Mouse (Mus musculus) cerebellum, postnatal 36 days (tissue): ENCODE measurements around the gene Ppp4r4.
A peak's percentile ranks its signal among the peaks of the same experiment; 100 is the strongest.
"Not testable (repeated sequence)": the region's sequence is repeated elsewhere in the genome, so short reads cannot be mapped to it uniquely, and the experiment has no call there.

Experiments
- DNase-seq, 2 experiments: peaks; one replicate each; pipeline ENCODE4 v3.0.0; 2021 to 2022; ENCODE audit warnings: mixed read lengths in 2 of 2

Gene Ppp4r4

DNA sequence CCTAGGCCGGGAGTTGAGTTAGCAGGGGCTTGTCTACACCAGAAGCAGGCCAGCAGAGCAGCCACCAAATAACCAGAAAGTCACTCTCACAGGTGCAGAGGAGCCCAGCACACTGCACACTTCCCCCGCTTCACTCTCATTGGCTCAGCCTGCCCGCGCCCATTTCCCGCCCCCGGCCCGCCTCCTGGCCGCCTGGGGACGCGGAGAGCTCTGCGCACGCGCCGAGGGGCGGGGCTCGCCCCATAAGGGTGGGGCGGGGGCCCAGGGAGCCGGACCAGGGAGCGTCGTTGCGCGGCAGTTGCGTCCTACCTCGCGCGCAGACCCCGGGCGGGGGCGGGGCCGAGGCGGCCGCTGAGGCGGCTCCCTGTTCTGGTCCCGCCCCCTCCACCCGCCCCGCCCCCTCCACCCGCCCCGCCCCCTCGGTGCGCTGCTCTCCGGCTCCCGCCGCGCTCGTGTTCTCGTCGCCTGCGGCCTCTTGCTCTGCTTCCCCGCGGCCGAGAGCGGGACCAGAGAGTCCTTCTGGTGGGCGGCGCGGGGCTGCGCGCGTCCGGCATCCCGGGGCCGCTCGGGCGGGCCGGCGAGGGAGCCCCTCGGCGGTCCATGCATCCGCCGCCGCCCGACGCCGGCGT, at the start of gene Ppp4r4:
TSS of gene Ppp4r4 (plus strand) at position 264 of the 629 bp plus-strand sequence.
- DNase-seq = peak; percentile 83 to 94

DNA sequence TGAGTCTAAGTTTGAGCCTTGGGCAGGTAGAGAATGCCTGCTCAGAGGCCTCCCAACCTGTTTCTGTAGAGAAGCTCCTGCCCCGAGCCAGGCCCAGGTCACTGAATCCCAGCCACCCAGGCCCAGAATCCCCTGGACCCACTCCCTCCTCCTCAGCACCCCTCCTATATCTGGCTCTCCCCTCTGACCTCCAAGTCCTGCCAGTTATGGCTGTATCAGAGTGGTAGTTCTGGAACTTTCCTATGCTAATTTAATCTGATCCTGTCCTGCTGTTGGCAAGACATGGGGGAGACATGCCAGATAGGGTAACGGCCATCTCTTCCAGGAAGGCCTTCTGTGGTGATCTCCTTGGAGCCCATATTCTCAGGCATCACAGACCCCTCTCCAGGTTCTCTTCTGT, 49.3 kb upstream of the Ppp4r4 start:
- no peak for DNase-seq

DNA sequence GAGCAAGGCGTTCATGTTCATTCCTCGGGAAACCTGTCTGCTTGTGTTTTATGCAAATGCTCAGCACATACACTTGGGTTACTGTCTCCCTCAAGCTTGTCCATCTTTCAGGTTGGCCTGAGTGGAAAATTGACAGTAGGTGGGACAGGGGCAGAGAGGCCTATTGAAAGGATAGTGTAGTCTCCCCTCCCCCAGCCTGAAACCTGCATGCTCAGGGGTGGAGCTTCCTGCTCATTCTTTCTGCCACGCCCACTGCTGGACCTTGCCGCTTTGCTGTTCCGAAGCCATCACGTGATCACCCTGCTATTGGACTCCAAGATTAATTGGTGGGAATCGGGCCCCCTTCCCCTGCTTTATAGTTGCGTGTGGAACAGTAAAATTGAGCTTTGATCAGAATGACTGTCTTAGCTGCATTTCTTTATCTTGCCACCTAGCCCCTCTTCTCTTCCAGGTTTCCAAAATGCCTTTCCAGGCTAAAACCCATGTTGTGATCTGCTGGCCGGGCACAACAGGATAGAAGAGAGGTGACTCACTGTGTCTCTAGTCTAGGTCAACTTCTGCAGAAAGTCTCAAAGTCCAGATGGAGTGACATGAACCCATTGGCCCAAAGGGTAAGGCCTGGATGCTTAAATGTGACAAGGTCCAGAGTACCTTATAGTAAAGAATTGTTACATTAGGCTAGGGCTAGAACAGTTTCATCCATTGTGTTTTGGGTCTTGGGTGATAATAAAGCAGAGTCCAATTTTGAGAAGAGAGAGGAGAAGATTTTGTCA, 47.7 kb upstream of the Ppp4r4 start:
- DNase-seq = not testable (repeated sequence)

DNA sequence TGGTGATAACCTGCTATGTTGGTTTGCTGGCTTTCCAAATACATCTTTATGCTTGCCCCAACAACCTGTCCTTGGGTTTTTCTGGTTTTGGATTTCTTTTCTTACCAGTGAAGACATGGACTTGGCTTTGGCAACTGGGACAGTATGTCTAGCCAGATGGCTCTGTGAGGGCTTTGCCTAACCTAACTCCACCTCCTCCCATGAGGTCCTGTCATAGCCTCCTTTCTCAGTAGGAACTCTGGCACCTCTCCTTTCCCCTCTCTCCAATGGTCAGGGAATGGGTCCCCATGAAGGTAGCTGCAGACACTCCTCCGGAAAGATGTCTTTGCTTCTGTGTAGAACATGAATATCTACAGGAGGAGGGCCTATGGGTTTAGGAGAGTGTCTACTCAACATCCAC, 45.4 kb upstream of the Ppp4r4 start:
- DNase-seq = peak; percentile 49 to 54

DNA sequence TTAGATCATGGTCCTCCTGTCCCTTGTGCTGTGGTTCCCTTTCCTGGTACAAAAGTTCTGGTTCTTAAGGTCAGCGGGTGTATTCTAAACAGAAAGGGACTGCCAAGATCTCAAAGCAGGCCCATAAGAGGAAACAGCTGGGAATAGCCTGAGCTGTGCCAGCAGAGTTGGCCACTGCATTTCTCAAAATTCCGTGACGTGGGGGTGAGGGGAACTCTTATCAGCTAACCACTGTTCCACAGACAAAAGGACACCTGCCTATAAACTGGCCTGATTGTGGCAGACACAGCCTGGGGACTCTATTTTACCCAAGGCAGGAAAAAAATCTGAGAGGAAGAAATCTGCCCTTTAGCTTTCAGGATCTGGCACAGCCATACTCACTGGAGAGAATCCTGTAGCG, 44.8 kb upstream of the Ppp4r4 start:
- DNase-seq = no peak

DNA sequence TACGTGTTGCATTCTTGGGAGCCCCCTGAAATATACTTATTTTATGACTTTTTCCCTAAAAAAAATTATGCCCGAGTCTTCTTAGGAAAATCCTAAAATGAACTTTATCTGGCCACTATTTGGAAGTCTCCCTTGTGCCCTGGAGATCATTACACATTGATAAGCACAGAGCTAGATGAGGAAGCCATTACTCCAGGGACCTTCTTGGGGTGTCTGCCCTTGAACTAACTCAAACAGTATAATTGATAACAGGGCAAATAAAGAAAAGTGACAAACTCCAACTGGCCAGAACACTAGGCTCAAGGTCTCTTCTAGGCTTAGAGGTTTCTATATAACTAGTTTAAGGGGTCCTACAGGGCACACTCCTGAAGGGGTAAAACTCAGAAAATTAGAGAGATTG, 44.3 kb upstream of the Ppp4r4 start:
- no peak for DNase-seq

DNA sequence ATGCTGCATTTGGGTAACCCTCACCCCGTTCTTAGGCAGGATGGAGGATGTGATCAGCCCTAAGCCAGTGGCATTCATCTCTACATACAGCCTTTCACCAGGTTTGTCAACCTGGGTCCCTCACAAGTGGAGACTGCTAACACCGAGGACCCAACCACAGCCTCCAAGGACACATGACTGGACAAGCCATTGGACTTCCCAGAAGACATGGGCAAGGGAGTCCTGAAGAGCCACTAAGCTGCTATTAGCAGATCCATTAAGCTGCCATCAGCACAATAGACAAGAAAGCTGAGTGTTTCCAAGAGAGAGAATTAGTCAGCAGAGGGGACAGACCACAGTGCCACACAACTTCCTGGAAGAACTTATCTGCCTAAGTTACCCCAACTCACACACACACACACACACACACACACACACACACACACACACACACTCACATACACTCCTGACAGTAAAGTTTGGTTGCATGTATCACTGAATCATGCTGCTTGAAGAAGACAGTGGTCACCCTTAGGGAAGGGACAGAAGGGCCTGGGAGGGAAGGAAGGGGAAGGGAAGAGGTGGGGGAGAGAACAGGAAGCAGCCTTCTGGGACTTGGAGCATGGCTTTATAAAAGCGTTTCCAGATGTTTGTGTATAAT, 40.9 kb upstream of the Ppp4r4 start:
- DNase-seq = no peak

DNA sequence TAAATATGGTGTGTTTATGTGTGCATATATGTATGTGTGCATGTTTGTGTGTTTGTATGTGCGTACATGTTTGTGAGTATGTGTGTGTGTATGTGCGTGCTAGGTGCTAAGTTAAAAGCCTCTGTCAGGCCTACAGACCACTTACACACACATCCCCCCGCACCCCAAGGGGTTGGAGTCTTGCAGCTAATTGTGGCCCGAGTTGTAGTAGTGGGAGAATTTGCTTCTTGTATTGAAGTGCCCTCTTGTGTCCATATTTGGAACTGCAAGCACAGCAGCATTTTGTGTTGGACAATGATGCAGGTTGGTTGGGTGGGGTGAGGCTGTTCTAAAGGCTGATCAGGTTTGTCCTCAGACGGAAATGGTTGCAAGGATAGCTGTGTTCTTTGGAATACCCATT, 39.3 kb upstream of the Ppp4r4 start:
- peak; percentile 56 to 83 for DNase-seq

DNA sequence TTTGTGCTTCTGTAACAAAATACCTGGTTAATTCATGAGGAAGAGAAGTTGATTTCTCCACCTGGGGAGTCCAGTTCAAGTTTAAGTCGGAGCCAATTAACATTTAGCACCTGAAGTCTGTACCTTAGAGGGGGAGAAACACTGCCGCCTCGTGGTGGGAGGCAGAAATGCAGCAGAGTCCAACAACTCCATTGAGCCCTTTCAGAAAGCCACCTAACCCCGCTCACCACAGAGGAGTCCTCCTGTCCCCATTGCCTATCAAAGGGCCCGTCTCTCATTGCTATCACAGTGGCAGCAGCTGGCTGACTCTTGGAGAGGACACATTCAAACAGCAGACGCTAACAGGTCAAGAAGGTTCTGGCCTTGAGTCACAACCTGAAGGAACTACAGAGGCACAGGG, 37.6 kb upstream of the Ppp4r4 start:
- DNase-seq = peak; percentile 52 to 57

DNA sequence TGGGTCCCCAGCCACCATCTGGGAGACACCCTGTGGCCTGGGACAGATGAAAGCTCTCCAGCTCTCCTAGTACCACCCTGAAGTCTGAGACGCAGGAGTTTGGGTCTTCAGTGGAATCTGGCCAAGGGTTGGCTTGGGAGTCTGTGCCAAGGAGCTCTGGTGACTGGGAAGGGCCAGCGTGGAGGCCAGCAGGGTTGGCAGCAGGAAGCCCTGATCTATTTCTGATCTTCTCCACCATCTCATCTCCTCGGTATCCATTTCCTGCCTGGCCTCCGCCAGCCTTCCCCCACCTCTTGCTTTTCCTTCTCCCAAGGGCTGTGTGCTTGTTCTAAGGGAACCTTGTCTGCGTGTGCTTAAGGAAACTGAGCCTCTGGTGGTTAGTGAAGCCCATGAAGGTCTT, 33.3 kb upstream of the Ppp4r4 start:
- DNase-seq = peak in 1 of 2 experiments; percentile 13

DNA sequence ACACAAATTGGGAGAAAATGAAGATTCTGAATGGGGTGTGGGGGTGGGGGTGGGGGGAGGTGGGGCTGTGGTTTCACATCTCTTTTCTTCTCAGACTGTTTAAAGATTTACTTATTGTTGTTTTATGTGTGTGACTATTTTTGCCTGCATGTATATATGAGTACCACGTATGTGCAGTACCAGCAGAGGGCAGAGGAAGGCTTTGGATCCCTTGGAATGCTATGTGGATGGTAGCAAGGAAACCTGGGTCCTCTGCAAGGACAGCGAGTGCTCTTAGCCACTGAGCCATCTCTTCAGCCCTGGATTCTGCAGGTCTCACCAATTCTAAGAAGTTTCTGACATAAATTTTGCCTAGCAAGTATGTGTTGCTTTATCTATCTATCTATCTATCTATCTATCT, 32.8 kb upstream of the Ppp4r4 start:
- DNase-seq = no peak

DNA sequence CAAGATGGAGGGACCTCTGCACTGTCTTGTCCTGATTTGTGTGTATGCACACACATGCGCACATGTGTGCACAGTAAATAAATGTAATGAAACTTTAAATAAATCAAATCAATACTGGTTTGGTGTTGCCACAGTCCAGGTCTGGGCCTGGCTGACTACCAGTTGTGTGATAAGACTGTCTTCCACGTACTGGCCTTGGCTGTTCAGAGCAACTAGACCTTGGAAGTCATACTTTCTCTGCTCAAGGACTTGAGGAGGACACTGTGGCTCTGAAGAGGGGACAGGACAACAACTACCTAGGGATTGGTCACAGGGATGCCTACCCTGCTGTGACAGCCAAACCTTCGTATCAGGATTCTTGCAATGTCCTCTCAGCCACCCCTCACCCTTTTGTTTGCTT, 28.8 kb upstream of the Ppp4r4 start:
- DNase-seq = no peak

DNA sequence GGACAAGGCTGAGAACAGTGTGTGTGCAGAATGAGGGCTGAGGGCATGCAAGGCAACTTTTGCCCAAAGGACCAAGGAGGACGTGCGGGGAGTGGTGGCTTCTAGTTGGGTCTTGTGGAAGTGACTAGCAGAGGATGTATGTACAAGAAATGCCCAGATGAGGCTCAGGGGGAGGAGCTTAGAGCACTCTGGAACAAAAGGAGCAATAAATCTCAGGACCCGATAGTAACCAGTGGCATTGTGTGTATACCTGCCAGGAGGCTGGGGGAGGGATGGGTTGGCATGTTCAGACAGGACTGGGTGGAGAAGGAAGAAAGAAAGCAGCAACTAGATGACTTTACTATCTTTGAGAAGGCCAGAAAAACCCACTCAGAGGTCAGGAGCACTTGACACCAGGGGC, 27.7 kb upstream of the Ppp4r4 start:
- DNase-seq = no peak

DNA sequence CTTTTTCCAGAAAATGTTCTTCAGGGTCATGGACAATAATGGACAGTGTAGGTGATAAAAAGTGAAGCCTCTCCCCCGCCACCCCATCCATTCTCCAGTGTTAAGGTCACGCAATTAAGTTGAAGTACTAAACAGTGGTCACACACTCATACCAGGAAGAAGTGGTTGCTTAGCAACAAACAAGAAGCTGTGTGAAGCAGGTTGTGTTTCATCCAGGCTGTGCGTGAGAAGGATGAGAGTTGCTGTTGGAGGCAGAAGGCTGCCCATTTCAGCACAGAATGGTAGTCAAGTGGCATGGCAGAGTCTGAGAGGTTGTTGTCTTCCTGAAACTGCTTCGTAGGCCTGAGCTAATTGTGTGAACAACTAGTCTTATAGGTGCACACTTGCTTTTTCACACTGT, 23.7 kb upstream of the Ppp4r4 start:
- DNase-seq = no peak

DNA sequence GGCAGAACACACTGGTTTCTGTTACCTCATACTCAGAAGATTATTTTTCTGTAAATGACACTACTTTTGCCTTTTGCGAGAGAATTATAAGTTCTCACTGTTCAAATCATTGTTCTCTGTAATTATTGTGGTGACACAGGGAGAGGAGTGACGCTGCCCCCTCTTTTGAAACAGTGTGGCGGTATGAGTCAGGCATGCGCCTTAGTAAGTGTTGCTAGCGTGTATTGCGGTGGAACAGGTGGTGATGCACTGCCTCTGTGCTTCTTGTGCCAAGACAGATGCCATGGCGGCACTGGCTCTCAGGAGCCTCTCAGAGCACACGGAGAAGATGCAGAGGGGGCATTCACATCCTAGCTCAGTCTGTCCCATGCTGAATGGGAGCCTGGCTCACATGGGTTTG, 22.2 kb upstream of the Ppp4r4 start:
- DNase-seq = no peak

DNA sequence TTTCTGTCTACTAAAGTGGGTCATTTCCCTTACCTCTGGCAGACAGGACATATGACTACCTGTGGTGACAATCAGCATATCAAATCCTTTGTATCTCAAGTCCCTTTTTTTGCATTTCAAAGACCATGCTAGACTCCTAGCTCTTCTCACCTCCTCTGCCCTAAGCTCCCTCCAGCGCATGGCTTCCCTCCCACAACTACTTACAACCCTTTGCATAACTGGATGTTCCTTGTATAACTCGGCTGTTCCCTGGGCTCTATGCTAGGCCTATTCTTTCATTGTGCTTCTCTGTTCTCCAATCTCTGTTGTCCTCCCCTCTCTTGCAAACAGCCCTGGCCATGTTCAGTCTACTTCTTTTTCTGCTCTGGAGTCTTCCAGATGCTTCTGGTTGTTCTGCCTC, 20.5 kb upstream of the Ppp4r4 start:
- no peak for DNase-seq

DNA sequence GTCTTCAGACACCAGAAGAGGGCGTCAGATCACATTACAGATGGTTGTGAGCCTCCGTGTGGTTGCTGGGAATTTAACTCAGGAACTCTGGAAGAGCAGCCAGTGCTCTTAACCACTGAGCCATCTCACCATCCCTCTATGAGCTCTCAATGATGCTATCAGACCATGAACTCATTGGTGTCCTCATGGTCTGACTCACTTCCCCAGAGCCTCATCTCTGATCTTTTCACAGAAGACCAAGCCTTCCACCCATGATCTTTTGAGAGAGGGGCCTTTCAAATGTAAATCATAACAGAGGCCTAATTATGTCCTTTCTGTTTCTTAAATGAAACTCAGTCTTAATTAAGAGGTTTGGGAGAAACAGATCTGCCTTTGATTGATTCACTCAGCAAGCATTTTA, 19.0 kb upstream of the Ppp4r4 start:
- DNase-seq = no peak

DNA sequence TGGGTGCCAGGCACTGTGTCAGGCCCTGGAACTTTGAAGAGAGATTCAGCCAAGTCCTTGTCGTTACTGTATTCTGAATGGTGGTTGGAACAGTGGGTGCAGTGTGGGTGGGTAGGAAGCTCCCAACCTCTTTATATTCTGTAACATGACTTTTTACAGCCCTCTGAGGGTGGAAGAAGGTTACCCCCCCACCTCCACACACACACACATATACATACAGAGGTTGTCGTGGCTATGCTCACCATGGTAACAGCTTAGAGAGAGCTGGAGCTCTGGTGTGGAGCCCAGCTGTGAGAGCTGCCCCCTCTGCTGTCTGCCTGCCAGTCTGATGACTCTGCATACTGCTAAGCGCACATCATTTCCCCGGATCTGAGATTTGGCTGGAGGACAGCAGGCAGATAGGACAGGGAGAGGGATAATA, 18.6 kb upstream of the Ppp4r4 start:
- no peak for DNase-seq

DNA sequence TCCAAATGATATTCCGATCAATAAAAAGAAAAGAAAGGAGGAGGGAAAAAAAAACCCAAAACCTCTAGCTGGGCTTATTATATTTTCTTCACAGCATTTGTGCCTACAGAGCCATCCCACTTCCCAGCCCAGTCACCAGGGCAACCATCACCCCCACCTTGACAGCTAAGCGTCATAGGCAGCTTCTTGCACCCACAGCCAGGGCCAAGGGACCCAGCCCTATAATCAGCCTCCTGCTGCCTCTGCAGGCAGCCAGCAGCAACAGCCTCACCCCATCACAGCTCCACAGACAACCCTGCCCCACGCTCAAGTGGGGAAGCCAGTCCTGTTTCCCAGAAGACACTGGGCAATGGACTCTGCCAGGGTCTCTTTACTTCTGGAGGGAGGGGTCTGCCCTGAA, 17.7 kb upstream of the Ppp4r4 start:
- DNase-seq = no peak

DNA sequence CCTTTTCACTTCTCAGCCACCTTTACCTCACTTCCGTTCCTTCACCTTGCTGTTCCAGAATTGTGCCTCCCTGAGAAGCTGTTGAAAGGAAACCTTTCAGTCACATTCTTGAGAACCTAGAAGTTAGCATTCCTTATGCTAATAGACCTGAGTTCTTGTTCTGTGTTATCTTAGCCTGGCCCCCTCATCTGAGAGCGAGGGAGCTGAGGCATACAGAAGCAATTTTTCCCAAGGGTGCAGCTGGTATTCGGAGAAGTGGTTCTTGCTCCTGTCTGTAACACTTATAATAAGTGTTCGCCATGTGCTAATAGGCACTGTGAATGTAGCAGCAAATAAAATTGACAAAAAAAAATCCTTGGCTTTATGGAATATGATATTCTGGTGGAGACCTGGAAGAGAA, 16.4 kb upstream of the Ppp4r4 start:
- no peak for DNase-seq

DNA sequence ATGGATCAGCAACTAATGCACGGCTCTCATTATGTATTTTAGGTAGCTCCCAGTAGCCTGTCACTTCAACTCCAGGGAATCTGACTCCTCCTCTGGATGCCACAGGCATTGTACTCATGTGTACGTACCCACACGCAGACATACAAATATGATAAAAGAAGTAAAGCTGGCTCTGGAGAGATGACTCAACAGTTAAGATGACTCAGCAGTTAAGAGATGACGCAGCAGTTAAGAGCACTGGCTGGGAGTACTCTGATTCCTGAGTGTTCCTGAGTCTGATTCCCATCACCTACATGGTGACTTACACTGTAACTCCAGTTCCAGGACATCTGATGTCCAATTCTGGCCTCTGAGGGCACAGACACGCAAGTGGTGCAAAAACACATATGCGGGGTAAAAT, 13.4 kb upstream of the Ppp4r4 start:
- no peak for DNase-seq

DNA sequence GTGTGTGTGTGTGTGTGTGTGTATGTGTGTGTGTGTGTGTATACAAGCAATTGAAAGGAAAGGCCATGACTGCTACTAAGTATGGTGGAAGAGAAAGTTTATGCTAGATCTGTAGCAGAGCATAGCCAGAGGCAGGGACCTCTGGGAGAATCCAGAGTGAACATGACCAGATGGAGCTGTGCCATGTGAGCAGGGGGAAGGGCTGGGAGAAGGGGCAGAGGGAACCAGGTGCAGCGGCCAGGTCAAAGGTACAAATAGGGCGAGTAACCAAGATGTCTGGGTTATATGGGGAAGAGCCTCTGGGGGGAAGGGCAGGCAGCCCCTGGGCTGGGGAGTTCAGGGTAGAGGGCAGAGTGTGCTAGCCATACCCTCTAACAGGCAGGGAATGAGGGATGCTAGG, 1.5 kb upstream of the Ppp4r4 start:
- no peak for DNase-seq

DNA sequence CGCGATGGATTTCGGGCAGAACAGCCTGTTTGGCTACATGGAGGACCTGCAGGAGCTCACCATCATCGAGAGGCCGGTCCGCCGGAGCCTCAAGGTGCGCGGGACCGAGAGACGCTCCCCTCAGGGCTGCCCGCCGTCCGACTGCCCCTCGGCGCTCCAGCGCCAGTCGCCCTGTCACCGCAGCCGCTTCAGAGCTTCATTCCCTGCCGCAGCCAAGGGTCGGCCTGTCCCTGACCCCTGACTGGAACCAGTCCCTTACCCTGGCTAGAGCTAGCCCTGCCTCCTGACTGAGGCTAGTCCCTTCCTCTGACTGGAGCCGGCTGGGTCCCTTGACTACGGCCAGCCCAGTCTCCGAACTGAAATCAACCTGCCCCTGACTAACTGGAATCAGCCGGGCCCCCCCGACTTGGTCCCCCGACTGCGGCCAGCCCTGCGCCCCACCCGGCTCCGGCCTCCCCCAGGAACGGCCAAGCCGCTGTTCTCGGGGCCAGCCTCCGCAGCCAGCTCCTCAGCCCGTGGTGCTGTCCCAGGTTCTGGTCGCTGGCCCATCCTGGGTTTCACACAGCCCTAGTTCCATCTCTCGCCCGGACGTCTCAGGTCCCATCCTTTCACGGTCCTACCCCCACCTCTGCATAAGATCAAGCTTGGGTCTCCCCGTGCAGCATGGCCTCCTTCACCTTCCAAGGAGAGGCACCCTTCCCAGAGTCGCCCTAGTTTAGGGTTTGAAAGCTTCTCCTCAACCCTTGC, 739 bp downstream of the Ppp4r4 start:
- peak; percentile 26 to 44 for DNase-seq

DNA sequence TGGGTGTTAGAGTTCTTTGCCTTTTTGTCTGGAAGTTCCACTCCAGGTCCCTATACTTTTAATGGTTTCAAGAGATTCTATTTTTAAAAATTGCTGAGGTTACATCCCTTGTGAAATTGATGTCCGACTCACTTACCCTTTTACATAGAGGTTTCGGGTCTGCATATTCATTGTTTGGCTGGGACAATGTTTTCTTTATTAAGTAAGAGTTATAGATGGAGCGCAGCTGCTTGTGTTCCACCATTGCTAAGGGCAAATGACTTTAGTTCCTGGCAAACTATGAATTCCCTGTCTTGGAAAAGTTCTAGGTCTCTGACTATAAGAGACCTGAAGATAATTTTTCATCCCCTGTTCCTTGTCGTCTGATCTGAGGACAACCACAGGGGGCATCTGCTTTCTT, 8.3 kb downstream of the Ppp4r4 start:
- DNase-seq = no peak
